Mouse (Mus musculus) embryonic fibroblast, embryonic 13.5 days (primary cell): Measurements from ENCODE around the gene Gprin1.

ENCODE experiments used
- CTCF ChIP-seq: IDR thresholded peaks from 2 replicates; pipeline ENCODE4 v1.5.1; 2011; ENCODE audit warnings: mild to moderate bottlenecking, control low read depth, low read length, moderate library complexity, borderline replicate concordance; ENCODE audit not compliant: insufficient read depth
- POLR2A ChIP-seq: IDR thresholded peaks from 2 replicates; pipeline ENCODE4 v1.6.1; 2011; ENCODE audit warnings: low read depth, mild to moderate bottlenecking, control low read depth, low read length, moderate library complexity

DNA sequence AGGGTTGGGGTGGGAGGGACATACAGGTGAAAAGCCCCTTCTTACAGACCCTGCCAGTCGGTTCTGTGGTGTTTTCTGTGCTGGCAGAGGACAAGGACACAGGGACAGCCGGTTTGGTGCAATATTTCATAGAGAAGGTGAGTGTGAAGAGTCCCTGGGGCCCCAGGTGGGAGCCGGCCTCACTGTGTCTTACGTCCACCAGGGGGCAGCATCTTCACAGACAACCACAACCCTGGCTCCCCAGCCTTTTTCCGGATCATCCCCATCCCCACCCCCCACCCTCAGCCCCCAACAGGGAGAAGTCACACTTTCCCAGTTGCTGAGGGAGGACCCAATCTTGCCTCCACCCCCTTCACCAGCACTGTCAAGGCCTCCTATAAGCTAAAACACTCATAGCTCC is 32.8 kb downstream of the Gprin1 start:
- peak; percentile 56; the same call in 1 of the 2 replicates for TF ChIP-seq CTCF
- TF ChIP-seq POLR2A, result no peak
